Mouse (Mus musculus) cortical plate, adult 2 months (tissue): ENCODE data around the gene Adam15.

Experiments used
- CTCF ChIP-seq: fragments of 200-500 bp; IDR thresholded peaks from 2 replicates; pipeline ENCODE4 v1.5.1; 2011; ENCODE audit warnings: mild to moderate bottlenecking, control low read depth, low read length; ENCODE audit not compliant: insufficient read depth; ENCODE audit errors: extremely low read depth
- POLR2A ChIP-seq: fragments of 200-500 bp; IDR thresholded peaks from 2 replicates; pipeline ENCODE4 v1.6.1; 2011; ENCODE audit warnings: mild to moderate bottlenecking, low read length, control low read depth; ENCODE audit not compliant: insufficient read depth; ENCODE audit errors: extremely low read depth

DNA sequence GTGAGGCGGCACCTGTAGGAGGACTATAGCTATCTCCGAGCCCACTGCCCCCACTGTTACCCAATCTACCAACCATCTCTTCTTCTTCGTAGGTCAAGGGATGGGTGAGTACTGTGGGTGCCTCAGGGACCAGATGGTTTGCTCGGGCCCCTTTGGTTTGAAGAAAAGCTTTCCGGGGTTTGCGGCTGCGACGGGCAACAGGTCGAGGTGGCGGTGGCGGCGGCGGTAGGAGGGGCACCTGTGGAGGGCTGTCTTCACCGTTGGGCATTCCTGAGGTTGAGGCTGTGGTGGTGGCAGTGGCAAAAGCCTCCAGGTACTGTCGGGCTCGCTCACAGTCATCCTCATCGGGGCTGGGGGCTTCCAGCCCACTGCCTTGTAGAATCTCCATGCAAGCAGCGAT lies 30.9 kb upstream of the Adam15 start:
- TF ChIP-seq CTCF (no peak), POLR2A (no peak)
